ENCODE assay signal across 21 mouse cellular contexts in genomic region chr12:107328986-107329385, GRCm38 (mm10).
DNase-seq lines count a peak whose midpoint lies in the region; ATAC-seq lines count a peak whose summit lies in the region.
"Had no signal": no experiment of that assay in that cellular context is flagged by ENCODE, and none has a peak within 500 bp of the region (broad histone marks: within the 10 kb centered on the region; RNA-seq: fewer than 3 reads in every experiment).

No protein-coding gene starts in this region.

- intact Hi-C loops in left cerebral cortex, postnatal 25 days (cut with DNase I): no loop called here

- DNase-seq in R1 (ENCODE audit: low read depth, low spot score) (peak; percentile 14), ZHBTc4 (ENCODE audit: low read depth, low spot score) (peak; percentile 30)
- peak; percentile 42 for DNase-seq in embryonic facial prominence, embryonic 10.5 days (ENCODE audit: low spot score)
- peak; percentile 47 for DNase-seq in limb, embryonic 10.5 days (ENCODE audit: low spot score)
- DNase-seq in urinary bladder, postnatal 36 days (ENCODE audit: low spot score in 2 of 2): no peak
- DNase-seq in gastrocnemius, adult 8-10 months (ENCODE audit: low spot score in 2 of 2): no peak
- DNase-seq in left cerebral cortex, postnatal 25 days (ENCODE audit: low spot score in 2 of 2): no peak
- DNase-seq: adrenal gland, adult 8-10 months; cerebellum, adult 9-10 months; forebrain, postnatal 0 days; gastrocnemius, postnatal 14 days; heart, adult 2 months; kidney, adult 11 months; layer of hippocampus, postnatal 36 days; lung, adult 18-20 months; lung, postnatal 14 days had no signal

- H3K27ac ChIP-seq in embryonic facial prominence, embryonic 10.5 days (replicated peaks): peak overlapping the region; percentile 61
- no peak overlapping the region; the same call in none of the 2 replicates for H3K27ac ChIP-seq in limb, embryonic 10.5 days
- H3K27ac ChIP-seq in midbrain, embryonic 15.5 days: no peak overlapping the region
- H3K27ac ChIP-seq: embryonic facial prominence, embryonic 12.5 days; heart, adult 2 months; heart, embryonic 15.5 days; kidney, postnatal 0 days had no signal

- no peak overlapping the region for H3K4me2 ChIP-seq in midbrain, embryonic 15.5 days
- H3K4me2 ChIP-seq: embryonic facial prominence, embryonic 12.5 days; heart, embryonic 15.5 days had no signal

- WGBS in embryonic facial prominence, embryonic 10.5 days: 22% methylated on average over 9 of the region's 9 CpGs
- WGBS in limb, embryonic 10.5 days: 6% methylated on average over 9 of the region's 9 CpGs
- WGBS in midbrain, embryonic 15.5 days: 48% methylated on average over 9 of the region's 9 CpGs

- ATAC-seq in midbrain, embryonic 15.5 days (replicated peaks): no peak
- ATAC-seq: forebrain, postnatal 0 days; midbrain, embryonic 16.5 days had no signal

- H3K9me3 ChIP-seq in embryonic facial prominence, embryonic 10.5 days: no peaks in the 10 kb centered on the region
- H3K9me3 ChIP-seq in limb, embryonic 10.5 days (replicated peaks): no peaks in the 10 kb centered on the region
- H3K9me3 ChIP-seq in midbrain, embryonic 15.5 days: no peaks in the 10 kb centered on the region
- H3K9me3 ChIP-seq: embryonic facial prominence, embryonic 12.5 days; heart, embryonic 15.5 days had no signal

- no peak overlapping the region for H3K4me3 ChIP-seq in embryonic facial prominence, embryonic 10.5 days
- no peak overlapping the region for H3K4me3 ChIP-seq in limb, embryonic 10.5 days
- H3K4me3 ChIP-seq in midbrain, embryonic 15.5 days: no peak overlapping the region
- H3K4me3 ChIP-seq: embryonic facial prominence, embryonic 12.5 days; heart, adult 2 months; heart, embryonic 15.5 days had no signal

- no peaks in the 10 kb centered on the region for H3K36me3 ChIP-seq in embryonic facial prominence, embryonic 10.5 days (replicated peaks)
- no peaks in the 10 kb centered on the region for H3K36me3 ChIP-seq in limb, embryonic 10.5 days
- H3K36me3 ChIP-seq in midbrain, embryonic 15.5 days (replicated peaks): no peaks in the 10 kb centered on the region
- H3K36me3 ChIP-seq: embryonic facial prominence, embryonic 12.5 days; heart, embryonic 15.5 days had no signal

- H3K27me3 ChIP-seq in embryonic facial prominence, embryonic 10.5 days (replicated peaks; ENCODE audit: low read depth, poor library complexity, severe bottlenecking): peaks cover 11% of the 10 kb centered on the region
- peaks cover 28% of the 10 kb centered on the region for H3K27me3 ChIP-seq in limb, embryonic 10.5 days (ENCODE audit: low read depth, poor library complexity, severe bottlenecking)
- H3K27me3 ChIP-seq in midbrain, embryonic 15.5 days (replicated peaks): no peaks in the 10 kb centered on the region
- H3K27me3 ChIP-seq: embryonic facial prominence, embryonic 12.5 days; heart, embryonic 15.5 days had no signal

- no peak overlapping the region for H3K9ac ChIP-seq in midbrain, embryonic 15.5 days
- H3K9ac ChIP-seq: embryonic facial prominence, embryonic 12.5 days; forebrain, postnatal 0 days; heart, embryonic 15.5 days had no signal

- H3K4me1 ChIP-seq in embryonic facial prominence, embryonic 10.5 days: peaks cover 23% of the 10 kb centered on the region
- H3K4me1 ChIP-seq in limb, embryonic 10.5 days: peaks cover 26% of the 10 kb centered on the region
- H3K4me1 ChIP-seq in midbrain, embryonic 15.5 days: no peaks in the 10 kb centered on the region
- H3K4me1 ChIP-seq: heart, embryonic 15.5 days had no signal

Comparison
In these comparisons a context has a peak if more than half of its experiments do, and no peak if none do; other contexts are left out.
1. DNase-seq: peak in R1 (single experiment), ZHBTc4 (single experiment), embryonic facial prominence, embryonic 10.5 days (single experiment) and limb, embryonic 10.5 days (single experiment); none in urinary bladder, postnatal 36 days (0 of 2), gastrocnemius, adult 8-10 months (0 of 2) and left cerebral cortex, postnatal 25 days (0 of 2).